Mouse (Mus musculus) lung, embryonic 15.5 days (tissue): Measurements from ENCODE around the gene Cldn15. TPM values are rescaled to one million over a fixed set of nuclear protein-coding genes. Genes with fewer than 3 reads are reported as not detected.

Source experiments
- ATAC-seq: fragments of 200-750 bp; cut with Nextera tagmentation; 2 replicates; pipeline ENCODE4 v1.8.0; 2017; ENCODE audit warnings: moderate number of reproducible peaks, borderline replicate concordance; ENCODE audit not compliant: low FRiP score, low TSS enrichment; ENCODE audit errors: extremely low read depth
- H3K27ac ChIP-seq: fragments of 300-500 bp; sonication (generic); 2 replicates; pipeline ENCODE4 v1.5.1; 2015; ENCODE audit warnings: moderate library complexity, mild to moderate bottlenecking, inconsistent platforms
- H3K27me3 ChIP-seq: fragments of 300-500 bp; sonication (generic); 2 replicates; pipeline ENCODE4 v1.6.1; 2015; ENCODE audit warnings: inconsistent platforms
- H3K36me3 ChIP-seq: fragments of 300-500 bp; sonication (generic); 2 replicates; pipeline ENCODE4 v1.6.1; 2015; ENCODE audit warnings: inconsistent platforms
- H3K4me1 ChIP-seq: fragments of 300-500 bp; sonication (generic); 2 replicates; pipeline ENCODE4 v1.6.1; 2015; ENCODE audit warnings: inconsistent platforms
- H3K4me2 ChIP-seq: fragments of 300-500 bp; sonication (generic); 2 replicates; pipeline ENCODE4 v1.6.1; 2015; ENCODE audit warnings: inconsistent platforms, mild to moderate bottlenecking, moderate library complexity
- H3K4me3 ChIP-seq: fragments of 300-500 bp; sonication (generic); 2 replicates; pipeline ENCODE4 v1.5.1; 2015; ENCODE audit warnings: mild to moderate bottlenecking, inconsistent platforms
- H3K9ac ChIP-seq: fragments of 300-500 bp; sonication (generic); 2 replicates; pipeline ENCODE4 v1.6.1; 2015; ENCODE audit warnings: inconsistent platforms
- H3K9me3 ChIP-seq: fragments of 300-500 bp; sonication (generic); 2 replicates; pipeline ENCODE4 v1.6.1; 2016; ENCODE audit warnings: inconsistent platforms
- WGBS: fragments of 180-500 bp; shearing (Covaris S2); methylation state at CpG from one replicate; pipeline ENCODE4 v1.1.7; 2015; 5-methylcytosine and 5-hydroxymethylcytosine counted together
- polyA plus RNA-seq: library from polyadenylated mRNA; unstranded; fragments of >200 nt; fragmentation: Nextera tagmentation; extraction: Ambion mirVana; gene quantifications from 2 replicates; pipeline ENCODE4 v1.2.1, GENCODE M21; 2015

Gene Cldn15
- 4.7 and 5.1 TPM in 2 replicates for polyA plus RNA-seq

- peak within 1 kb of the TSS; percentile 70 for H3K27ac ChIP-seq
- H3K4me3 ChIP-seq: no peak within 1 kb of the TSS
- H3K4me1 ChIP-seq: peaks cover 39% of the 10 kb centered on the region
- peak; percentile 6; the same call in 1 of the 2 replicates for ATAC-seq
- peaks cover 23% of the 10 kb centered on the region for H3K36me3 ChIP-seq
- no peaks in the 10 kb centered on the region for H3K9me3 ChIP-seq
- peak within 1 kb of the TSS; percentile 26; the same call in 1 of the 2 replicates for H3K4me2 ChIP-seq
- H3K27me3 ChIP-seq: no peaks in the 10 kb centered on the region
- H3K9ac ChIP-seq: no peak within 1 kb of the TSS
- 22% methylated on average over 6 of the region's 6 CpGs for WGBS
Measured at GRCm38 (mm10) chr5:136966331-136966730, at the start of gene Cldn15. Cldn15 (plus strand) TSS chr5:136966616.

GRCm38 (mm10) chr5:136917613-136918242 lies 48.7 kb upstream of the Cldn15 start:
- no peak overlapping the region for H3K9ac ChIP-seq
- no peaks in the 10 kb centered on the region for H3K27me3 ChIP-seq
- WGBS: 93% methylated on average over 8 of the region's 8 CpGs
- no peak overlapping the region for H3K4me3 ChIP-seq
- H3K36me3 ChIP-seq: peaks cover 3% of the 10 kb centered on the region; the same call in 1 of the 2 replicates
- H3K4me2 ChIP-seq: no peak overlapping the region
- no peaks in the 10 kb centered on the region for H3K9me3 ChIP-seq
- ATAC-seq: no peak
- peaks cover 6% of the 10 kb centered on the region; the same call in 1 of the 2 replicates for H3K4me1 ChIP-seq
- H3K27ac ChIP-seq: no peak overlapping the region

GRCm38 (mm10) chr5:136918655-136919472 lies 47.6 kb upstream of the Cldn15 start:
- H3K9ac ChIP-seq: peak overlapping the region; percentile 51
- no peaks in the 10 kb centered on the region for H3K27me3 ChIP-seq
- no peaks in the 10 kb centered on the region for H3K36me3 ChIP-seq
- H3K4me3 ChIP-seq: peak overlapping the region; percentile 54
- H3K9me3 ChIP-seq: no peaks in the 10 kb centered on the region
- 2% methylated on average over 38 of the region's 38 CpGs for WGBS
- H3K4me2 ChIP-seq: peak overlapping the region; percentile 87
- peaks cover 6% of the 10 kb centered on the region; the same call in 1 of the 2 replicates for H3K4me1 ChIP-seq
- ATAC-seq: peak; percentile 85; the same call in 1 of the 2 replicates
- no peak overlapping the region for H3K27ac ChIP-seq

GRCm38 (mm10) chr5:136919546-136920301 lies 46.7 kb upstream of the Cldn15 start:
- Histone ChIP-seq H3K4me1 (peaks cover 6% of the 10 kb centered on the region; the same call in 1 of the 2 replicates), H3K4me3 (peak overlapping the region; percentile 54), H3K27me3 (no peaks in the 10 kb centered on the region), H3K9ac (peak overlapping the region; percentile 51), H3K36me3 (no peaks in the 10 kb centered on the region), H3K27ac (no peak overlapping the region), H3K4me2 (peak overlapping the region; percentile 87), H3K9me3 (no peaks in the 10 kb centered on the region)
- 16% methylated on average over 18 of the region's 18 CpGs for WGBS
- ATAC-seq: no peak

- no peaks in the 10 kb centered on the region for H3K27me3 ChIP-seq
- H3K4me3 ChIP-seq: no peak overlapping the region
- peaks cover 6% of the 10 kb centered on the region; the same call in 1 of the 2 replicates for H3K4me1 ChIP-seq
- no peak for ATAC-seq
- H3K4me2 ChIP-seq: no peak overlapping the region
- H3K27ac ChIP-seq: no peak overlapping the region
- no peak overlapping the region for H3K9ac ChIP-seq
- WGBS: 81% methylated on average over 9 of the region's 9 CpGs
- no peaks in the 10 kb centered on the region for H3K9me3 ChIP-seq
- H3K36me3 ChIP-seq: 0 out of 2 replicates have a peak, but pooled peaks cover 3% of the 10 kb centered on the region
Measured at GRCm38 (mm10) chr5:136922830-136923229, 43.6 kb upstream of the Cldn15 start.

GRCm38 (mm10) chr5:136923751-136924478 lies 42.5 kb upstream of the Cldn15 start:
- no peak for ATAC-seq
- no peak overlapping the region for H3K27ac ChIP-seq
- H3K4me2 ChIP-seq: no peak overlapping the region
- 0 out of 2 replicates have a peak, but pooled peaks cover 3% of the 10 kb centered on the region for H3K36me3 ChIP-seq
- H3K9me3 ChIP-seq: no peaks in the 10 kb centered on the region
- peaks cover 6% of the 10 kb centered on the region; the same call in 1 of the 2 replicates for H3K4me1 ChIP-seq
- no peaks in the 10 kb centered on the region for H3K27me3 ChIP-seq
- no peak overlapping the region for H3K9ac ChIP-seq
- H3K4me3 ChIP-seq: no peak overlapping the region
- WGBS: 45% methylated on average over 7 of the region's 7 CpGs

GRCm38 (mm10) chr5:136929073-136929472 lies 37.3 kb upstream of the Cldn15 start:
- H3K4me1 ChIP-seq: 0 out of 2 replicates have a peak, but pooled peaks cover 4% of the 10 kb centered on the region
- no peak overlapping the region for H3K9ac ChIP-seq
- H3K36me3 ChIP-seq: 0 out of 2 replicates have a peak, but pooled peaks cover 3% of the 10 kb centered on the region
- H3K27ac ChIP-seq: peak overlapping the region; percentile 51; the same call in 1 of the 2 replicates
- peak overlapping the region; percentile 11; the same call in 1 of the 2 replicates for H3K4me2 ChIP-seq
- 12% methylated on average over 4 of the region's 4 CpGs for WGBS
- ATAC-seq: peak; percentile 80; the same call in 1 of the 2 replicates
- no peak overlapping the region for H3K4me3 ChIP-seq
- H3K9me3 ChIP-seq: no peaks in the 10 kb centered on the region
- no peaks in the 10 kb centered on the region for H3K27me3 ChIP-seq

- H3K4me3 ChIP-seq: no peak overlapping the region
- no peak overlapping the region for H3K27ac ChIP-seq
- ATAC-seq: no peak
- no peaks in the 10 kb centered on the region for H3K9me3 ChIP-seq
- WGBS: 78% methylated on average over 14 of the region's 14 CpGs
- H3K27me3 ChIP-seq: no peaks in the 10 kb centered on the region
- no peak overlapping the region for H3K9ac ChIP-seq
- H3K4me1 ChIP-seq: 0 out of 2 replicates have a peak, but pooled peaks cover 4% of the 10 kb centered on the region
- H3K36me3 ChIP-seq: no peaks in the 10 kb centered on the region
- no peak overlapping the region for H3K4me2 ChIP-seq
Measured at GRCm38 (mm10) chr5:136931896-136932295, 34.5 kb upstream of the Cldn15 start.

GRCm38 (mm10) chr5:136932956-136933355 lies 33.5 kb upstream of the Cldn15 start:
- Histone ChIP-seq H3K4me3 (no peak overlapping the region), H3K27me3 (no peaks in the 10 kb centered on the region), H3K4me2 (no peak overlapping the region), H3K36me3 (no peaks in the 10 kb centered on the region), H3K9ac (no peak overlapping the region), H3K27ac (no peak overlapping the region), H3K9me3 (no peaks in the 10 kb centered on the region), H3K4me1 (0 out of 2 replicates have a peak, but pooled peaks cover 4% of the 10 kb centered on the region)
- 76% methylated on average over 5 of the region's 5 CpGs for WGBS
- ATAC-seq: no peak

- H3K27ac ChIP-seq: no peak overlapping the region
- H3K9me3 ChIP-seq: no peaks in the 10 kb centered on the region
- H3K36me3 ChIP-seq: no peaks in the 10 kb centered on the region
- H3K4me3 ChIP-seq: no peak overlapping the region
- no peak for ATAC-seq
- WGBS: 81% methylated on average over 6 of the region's 6 CpGs
- H3K4me1 ChIP-seq: 0 out of 2 replicates have a peak, but pooled peaks cover 4% of the 10 kb centered on the region
- no peaks in the 10 kb centered on the region for H3K27me3 ChIP-seq
- H3K9ac ChIP-seq: no peak overlapping the region
- H3K4me2 ChIP-seq: no peak overlapping the region
Measured at GRCm38 (mm10) chr5:136933930-136934329, 32.5 kb upstream of the Cldn15 start.
